Mouse (Mus musculus): ENCODE measurements around the gene Lrrn2. TPM values are rescaled to one million over a fixed set of nuclear protein-coding genes. Genes with fewer than 3 reads are reported as not detected.

Lrrn2 gene
- total RNA-seq, 2 experiments from 2014 or later = not detected

Other genes with a start within 250 kb of the Lrrn2 start
- gene Nfasc, start 138.5 kb upstream of the Lrrn2 start, total RNA-seq (2015; ENCODE audit: low replicate concordance) = not detected in 2 replicates
- gene Nfasc, start 138.5 kb upstream of the Lrrn2 start, total RNA-seq (2017; ENCODE audit: low replicate concordance) = 0.28 TPM in 1 of 2 replicates, not detected in the other
- 38.2 and 53.6 TPM in 2 replicates for gene Mdm4, start 150.3 kb downstream of the Lrrn2 start, total RNA-seq (2015; ENCODE audit: low replicate concordance)
- 69.9 and 74.2 TPM in 2 replicates for gene Mdm4, start 150.3 kb downstream of the Lrrn2 start, total RNA-seq (2017; ENCODE audit: low replicate concordance)
- 0.38 and 0.84 TPM in 2 replicates for gene Pik3c2b, start 165.4 kb downstream of the Lrrn2 start, total RNA-seq (2015; ENCODE audit: low replicate concordance)
- 0.17 and 0.56 TPM in 2 replicates for gene Pik3c2b, start 165.4 kb downstream of the Lrrn2 start, total RNA-seq (2017; ENCODE audit: low replicate concordance)

Data from erythroblast, adult 5-6 weeks (primary cell).